Mouse (Mus musculus) hematopoietic stem cell, adult 5-6 weeks (primary cell): ENCODE results near the gene Igsf3. TPM values are rescaled to one million over a fixed set of nuclear protein-coding genes. Genes with fewer than 3 reads are reported as not detected.

Experiments used
- ATAC-seq, 2 experiments: fragments of 125-278 bp in 1 of 2; replicated peaks in 1 of 2; 2 replicates each; pipeline ENCODE4 v1.8.0; 2016 to 2017; ENCODE audit warnings: inconsistent platforms in 2 of 2, mild to moderate bottlenecking in 2 of 2, moderate number of reproducible peaks in 2 of 2, low read depth in 1 of 2, moderate TSS enrichment in 1 of 2; ENCODE audit not compliant: low FRiP score in 2 of 2, poor library complexity in 2 of 2, severe bottlenecking in 2 of 2, insufficient read depth in 1 of 2, low TSS enrichment in 1 of 2
- total RNA-seq: library from RNA; stranded (forward); fragments of 172-1452, 232-1000 nt; gene quantifications from 2 replicates; pipeline ENCODE4 v1.2.3, GENCODE M21; 2017

Gene Igsf3
- total RNA-seq, 1 experiment from 2014 or later, result 2.2 TPM

DNA sequence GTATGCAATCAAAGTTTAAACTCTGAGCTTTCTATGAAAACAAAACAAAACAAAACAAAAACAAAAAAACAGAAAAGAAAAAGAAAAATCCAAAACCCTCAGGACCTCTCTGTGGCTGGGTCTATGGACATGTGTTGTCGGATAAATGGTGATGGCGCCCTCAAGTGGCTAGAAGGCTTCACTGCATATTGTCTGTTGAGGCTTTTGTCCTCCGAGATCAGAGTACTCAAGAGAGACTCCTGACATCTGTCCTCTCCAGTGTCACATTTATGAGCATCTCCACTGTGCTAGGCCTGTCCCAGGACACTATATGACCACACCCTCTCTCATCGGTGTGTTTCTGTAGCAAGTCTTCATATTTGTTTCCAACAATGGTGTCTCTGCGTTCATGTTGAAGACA, 85.4 kb downstream of the Igsf3 start:
- ATAC-seq, result peak; percentile 52 to 61; a peak in 2 of 4 replicates

DNA sequence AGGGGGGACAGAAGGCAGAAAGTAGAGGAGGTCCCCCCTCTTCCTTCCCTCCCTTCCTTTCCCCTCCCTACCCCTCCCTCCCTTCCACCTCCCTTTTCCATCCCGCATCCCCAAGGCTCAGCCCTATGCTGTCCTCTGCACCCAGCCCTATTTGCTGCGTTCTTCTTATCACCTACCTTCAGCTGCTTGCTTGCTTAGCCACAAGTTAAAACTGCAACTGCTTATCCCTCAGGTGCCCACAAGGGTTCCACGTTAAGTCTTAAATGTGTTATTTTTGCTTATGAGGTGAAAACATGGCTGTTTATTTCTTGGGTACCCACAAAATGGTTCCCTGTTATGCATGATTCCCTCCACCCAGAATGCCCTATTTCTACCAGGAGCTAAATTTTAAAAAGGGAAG, 86.6 kb downstream of the Igsf3 start:
- ATAC-seq, result no peak; a peak in 1 of 4 replicates

DNA sequence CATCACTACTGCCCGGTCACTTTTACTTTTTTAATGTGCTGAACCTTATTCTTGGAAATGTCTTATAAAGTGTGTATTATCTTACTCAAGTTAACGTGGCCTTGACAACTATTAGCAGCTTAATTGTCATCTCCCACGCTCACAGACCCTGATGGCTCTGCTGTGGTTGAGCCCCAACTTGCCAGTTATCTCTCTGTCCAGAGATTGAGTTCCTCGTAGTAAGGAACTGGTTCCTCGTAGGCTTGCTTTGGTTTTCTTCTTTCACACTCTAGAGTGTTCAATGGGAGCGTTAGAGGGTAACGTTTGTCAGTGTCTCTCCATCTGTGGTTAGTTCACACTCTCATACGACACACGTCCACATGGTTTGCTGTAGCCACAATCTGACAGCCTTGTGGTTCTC, 92.8 kb downstream of the Igsf3 start:
- ATAC-seq, result no peak

DNA sequence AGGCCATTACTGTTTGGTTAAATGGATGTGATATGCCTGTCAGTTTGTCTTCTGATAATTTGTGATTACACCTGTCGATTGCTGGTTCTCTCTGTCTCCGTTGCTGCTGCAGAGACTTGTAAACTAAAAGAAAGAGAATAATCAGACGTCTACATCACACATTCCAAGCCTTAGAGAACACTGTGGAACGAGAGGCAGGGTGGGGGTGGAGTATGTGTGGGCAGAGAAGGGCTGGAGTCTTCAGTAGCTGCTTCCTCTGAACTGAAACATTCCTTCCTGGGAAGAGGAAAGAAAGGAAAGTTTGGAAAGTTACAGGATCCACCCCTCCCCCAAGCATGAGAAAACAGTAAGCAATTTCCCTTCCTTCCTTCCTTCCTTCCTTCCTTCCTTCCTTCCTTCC, 95.0 kb downstream of the Igsf3 start:
- ATAC-seq, result no peak

DNA sequence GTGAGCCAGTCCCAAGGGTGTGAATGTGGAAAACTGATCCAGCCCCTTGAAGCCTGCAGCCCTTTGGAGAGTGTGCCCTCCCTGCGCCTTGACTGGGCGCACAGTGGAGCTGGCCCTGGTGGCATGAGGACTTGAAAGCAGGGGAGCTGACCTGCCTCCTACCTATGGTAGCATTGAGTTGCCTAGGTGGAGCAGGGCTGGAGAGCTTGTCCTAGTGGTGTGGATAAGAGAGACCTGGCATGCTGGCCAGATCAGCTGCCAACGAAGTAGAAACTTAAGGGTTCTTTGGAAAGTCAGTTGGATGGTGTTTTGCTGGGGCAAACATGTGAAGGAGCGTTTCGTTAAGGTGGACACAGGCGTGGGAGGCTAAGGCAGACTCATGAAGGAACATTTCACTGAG, 105.1 kb downstream of the Igsf3 start:
- no peak; a peak in 1 of 4 replicates for ATAC-seq

DNA sequence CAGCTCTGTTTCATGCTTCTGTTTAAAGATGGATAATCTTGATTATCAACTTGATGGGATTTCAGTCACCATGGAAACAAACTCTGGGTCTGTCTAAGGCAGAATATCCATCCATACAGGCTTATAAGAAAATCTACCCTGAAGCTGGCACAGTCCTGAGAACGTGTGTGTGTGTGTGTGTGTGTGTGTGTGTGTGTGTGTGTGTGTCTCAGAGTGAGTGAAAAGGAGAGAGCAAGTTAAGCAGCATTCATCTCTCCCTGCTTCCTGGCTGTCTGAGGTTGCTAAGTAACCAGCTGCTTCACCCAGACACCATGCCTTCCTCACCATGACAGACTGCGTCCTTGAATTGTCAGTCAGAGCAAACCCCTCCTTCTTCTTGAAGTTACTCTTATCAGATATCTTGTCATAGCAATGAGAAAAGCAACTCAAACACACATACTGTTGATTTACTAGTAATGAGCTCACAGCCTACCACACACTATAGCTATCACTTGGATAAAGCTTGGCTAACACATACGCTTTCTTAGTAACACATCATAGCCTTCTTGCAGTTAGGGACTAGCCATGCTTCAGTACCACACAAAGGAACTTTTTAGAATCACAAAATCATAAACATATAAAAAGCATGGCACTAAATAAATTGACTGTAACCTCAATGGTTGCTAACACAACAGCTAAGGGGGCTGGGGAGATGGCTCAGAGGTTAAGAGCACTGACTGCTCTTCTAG, 106.5 kb downstream of the Igsf3 start:
- no peak for ATAC-seq

DNA sequence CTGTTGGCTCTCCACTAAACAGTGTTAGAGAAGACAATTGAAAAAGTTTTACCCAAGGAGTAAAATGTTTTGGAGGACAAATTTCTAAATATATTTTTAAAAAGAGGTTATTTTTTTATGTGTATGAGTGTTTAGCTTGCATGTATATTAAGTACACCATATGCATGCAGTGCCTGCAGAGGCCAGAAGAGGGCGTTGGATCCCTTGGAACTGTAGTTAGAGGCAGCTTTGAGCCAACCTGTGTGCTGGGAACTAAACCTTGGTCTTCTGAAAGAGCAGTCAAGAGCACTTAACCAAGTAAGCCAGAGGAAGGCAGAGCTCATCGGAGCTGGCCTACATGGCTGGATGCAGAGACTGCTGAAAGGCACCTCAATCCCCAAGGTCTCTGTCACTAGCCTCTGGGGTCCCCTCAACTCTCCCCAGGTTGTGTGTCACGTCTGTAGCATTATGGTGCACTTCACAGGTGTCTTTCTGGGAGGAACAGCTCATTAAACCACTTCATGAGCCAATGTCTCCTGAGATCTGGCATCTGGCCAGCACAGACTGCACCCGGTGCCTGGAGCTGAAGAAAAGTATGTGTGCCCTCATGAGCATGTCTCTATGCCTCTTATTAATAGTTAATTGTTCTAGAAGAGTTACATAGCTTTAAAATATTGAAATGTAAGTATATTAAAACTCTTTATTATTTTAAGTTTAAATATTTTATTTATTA, 109.3 kb downstream of the Igsf3 start:
- no peak for ATAC-seq

DNA sequence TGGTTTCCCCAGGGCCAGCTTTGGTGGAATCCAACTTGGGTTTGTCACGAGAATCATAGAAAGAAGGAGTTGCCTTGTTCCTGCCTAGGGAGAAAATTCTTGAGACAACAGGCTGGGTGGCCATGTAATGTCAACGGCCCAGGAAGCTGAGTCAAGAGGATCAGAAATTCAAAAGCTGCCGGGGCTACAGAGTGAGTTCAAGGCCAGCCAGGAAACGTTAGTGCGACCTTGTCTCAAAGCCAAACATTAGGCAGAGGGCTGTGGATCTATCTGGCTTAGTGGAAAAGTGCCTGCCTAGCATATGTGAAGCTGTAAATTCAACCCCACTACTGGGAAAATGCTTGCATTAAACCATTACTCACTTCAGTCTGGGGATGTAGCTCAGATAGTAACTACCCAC, 110.6 kb downstream of the Igsf3 start:
- ATAC-seq, result no peak

DNA sequence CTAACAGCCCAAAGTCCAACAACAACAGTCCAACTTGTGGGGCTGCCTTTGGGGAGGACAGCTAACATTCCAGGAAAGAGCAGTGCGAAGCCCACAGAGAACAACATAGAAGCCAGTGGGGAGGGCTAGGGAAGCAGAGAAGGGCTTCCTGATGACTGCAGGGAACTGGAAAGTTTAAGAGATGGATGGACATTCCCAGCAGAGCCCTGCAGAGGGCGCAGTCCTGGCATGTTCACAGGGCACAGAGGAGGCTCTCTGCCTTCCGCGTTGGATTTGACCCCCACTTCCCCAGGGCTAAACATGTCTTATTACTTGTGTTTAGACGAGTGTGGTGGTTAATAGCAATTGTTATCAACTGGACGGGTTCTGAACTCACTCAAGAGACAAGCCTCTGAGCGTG, 111.3 kb downstream of the Igsf3 start:
- ATAC-seq, result no peak

DNA sequence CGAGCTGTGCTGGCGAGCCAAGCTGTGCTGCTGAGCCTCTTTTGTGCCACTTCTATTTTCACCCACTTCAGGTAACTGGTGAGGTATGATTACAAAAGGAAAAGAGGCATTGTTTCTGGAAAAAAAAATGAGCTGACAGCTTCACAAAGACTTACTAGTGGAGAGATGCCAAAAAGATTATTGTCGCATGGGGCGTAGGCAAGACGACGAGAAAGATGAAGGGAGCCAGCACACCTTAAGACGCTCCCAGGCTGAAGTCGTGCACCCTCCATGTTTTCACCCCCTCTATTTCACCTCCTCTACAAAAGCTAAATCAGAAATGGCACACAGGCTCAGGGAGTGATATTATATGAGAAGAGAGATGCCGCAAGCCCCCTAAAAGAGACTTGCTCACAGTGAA, 113.6 kb downstream of the Igsf3 start:
- no peak for ATAC-seq

DNA sequence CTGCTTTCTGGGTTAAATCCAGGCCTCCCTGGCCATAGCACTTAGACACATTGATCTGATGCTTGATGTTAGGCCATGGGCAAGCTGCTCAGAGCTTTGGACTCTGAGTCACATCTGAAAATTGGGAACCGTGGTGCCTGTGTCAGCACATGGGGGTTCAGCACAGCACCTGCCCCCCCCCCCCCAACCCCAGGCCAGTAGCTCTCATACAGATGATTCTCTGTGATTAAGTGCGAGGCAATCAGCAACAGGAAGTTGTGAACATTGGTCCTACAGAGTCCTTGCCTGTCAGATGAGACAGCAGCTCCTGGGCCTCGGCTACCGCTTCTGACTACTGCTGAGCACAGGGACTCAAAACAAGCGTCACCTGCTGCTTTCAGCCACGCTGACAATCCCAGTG, 116.0 kb downstream of the Igsf3 start:
- ATAC-seq, result no peak

DNA sequence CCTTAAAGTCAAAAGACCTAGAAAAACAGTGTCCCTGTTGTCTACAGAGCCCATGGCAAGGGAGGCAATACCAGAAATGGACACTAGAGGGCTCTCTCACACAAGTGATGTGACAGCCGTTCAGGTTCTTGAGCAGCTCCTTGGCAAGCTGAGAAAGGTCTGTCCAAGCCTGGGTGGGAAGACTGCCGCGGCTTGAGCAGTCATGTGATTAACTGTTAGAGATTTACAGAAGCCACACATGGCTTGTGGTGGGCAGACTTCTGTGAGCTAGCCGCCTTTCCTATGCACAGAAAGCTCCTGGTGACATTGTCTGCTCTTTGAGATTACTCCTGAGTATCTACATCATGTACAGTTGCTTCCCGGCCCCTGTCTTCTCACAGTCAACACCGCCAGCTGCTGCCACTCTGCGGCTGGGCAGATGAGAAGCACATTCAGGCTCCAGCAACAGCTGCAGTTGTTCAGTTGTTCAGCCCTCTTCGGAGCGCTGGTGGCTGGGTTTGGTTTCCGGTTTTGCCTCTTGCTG, 117.1 kb downstream of the Igsf3 start:
- peak; percentile 71 to 83 for ATAC-seq

DNA sequence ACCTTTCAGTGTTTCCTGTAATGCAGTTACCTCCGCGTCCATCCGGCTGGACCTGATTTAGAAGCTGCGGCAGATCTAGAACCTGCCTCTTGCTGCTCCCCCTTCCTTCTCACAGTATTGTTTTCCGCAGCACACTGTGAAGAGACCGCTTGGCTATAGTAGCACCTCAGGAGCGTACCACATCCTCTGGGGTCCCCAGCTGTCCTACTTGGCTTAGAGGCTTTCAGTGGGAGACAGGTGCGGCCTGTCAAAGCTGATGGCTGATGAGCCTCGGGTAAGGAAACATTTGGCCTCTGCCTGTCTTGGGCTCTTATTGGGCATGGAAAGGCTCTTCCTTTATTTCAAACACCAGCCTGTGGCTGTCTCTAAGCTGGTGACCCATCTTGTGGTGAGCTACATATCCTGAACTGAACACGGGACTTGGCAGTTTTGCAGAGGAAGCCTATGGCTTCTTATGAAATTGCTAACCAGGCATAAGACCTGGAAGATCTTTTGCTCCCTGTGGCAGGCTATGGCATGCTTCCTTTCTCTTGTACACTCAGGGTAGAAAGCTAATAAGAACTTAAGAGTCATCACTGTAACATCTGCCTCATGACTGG, 120.6 kb downstream of the Igsf3 start:
- peak; percentile 24 to 28; a peak in 2 of 4 replicates for ATAC-seq

DNA sequence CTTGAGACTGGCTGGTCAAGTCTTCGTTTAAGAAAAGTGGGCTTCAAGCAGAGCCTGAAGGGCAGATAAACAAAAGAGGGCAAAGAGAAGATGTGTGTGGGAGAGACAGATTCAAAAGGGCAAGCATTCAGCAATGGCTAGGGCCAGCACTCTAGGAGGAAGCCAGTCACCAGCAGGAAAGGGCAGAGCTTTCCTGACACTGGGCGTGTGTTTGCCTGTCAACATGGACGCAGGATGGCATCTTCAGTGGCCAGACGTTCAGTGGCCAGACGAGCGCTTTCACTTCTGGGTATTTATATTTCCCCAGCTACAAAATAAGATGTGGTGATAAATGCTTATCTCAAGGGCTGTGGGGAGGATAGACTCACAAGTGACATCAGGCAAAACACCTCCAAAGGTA, 123.0 kb downstream of the Igsf3 start:
- no peak for ATAC-seq

DNA sequence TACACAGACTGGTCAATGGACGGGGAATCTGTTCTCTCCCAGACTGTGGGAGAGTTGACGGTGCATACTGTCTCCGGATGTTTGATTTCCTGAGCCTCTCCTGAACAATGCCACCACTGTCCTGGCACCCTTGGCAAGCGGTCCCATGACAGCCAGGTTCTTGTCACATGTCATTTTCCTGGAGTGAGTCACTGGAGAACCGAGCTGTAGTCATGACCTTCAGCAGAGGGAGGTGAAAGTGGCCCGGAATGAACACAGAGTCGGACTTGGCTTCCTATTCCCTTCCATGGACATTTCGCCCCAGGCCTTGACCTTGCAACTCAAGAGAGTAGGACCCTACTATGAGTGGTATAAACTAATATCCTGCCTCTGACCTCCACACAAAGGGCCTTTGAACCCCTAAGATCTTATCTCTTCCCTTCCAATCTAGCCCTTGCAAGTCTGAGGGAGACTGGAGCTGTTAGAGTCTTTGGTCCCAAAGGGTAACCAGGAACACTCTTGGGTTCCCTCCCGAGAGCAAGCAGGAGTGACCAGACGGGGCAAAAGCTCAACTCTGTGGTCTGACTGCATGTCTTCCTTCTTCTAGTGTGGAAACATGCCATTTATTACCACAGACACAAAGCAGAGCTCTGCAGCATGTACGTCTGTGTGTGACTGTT, 123.6 kb downstream of the Igsf3 start:
- no peak for ATAC-seq

DNA sequence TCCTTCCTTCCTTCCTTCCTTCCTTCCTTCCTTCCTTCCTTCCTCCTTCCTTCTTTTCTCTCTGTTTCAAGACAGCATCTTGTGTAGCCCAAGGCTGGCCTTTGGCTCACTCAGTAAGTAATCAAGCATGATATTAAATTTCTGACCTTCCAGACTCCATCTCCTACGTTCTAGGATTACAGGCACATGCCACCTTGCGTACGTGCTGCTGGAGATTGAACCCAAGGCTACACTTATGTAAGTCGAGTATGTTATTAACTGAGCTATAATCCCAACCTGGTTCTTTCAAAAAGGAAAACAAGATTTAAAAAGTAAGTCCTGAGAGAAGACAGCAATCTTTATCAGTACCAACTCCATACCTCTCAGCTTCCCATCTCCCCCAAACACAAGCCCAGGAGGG, 124.7 kb downstream of the Igsf3 start:
- ATAC-seq, result no peak

DNA sequence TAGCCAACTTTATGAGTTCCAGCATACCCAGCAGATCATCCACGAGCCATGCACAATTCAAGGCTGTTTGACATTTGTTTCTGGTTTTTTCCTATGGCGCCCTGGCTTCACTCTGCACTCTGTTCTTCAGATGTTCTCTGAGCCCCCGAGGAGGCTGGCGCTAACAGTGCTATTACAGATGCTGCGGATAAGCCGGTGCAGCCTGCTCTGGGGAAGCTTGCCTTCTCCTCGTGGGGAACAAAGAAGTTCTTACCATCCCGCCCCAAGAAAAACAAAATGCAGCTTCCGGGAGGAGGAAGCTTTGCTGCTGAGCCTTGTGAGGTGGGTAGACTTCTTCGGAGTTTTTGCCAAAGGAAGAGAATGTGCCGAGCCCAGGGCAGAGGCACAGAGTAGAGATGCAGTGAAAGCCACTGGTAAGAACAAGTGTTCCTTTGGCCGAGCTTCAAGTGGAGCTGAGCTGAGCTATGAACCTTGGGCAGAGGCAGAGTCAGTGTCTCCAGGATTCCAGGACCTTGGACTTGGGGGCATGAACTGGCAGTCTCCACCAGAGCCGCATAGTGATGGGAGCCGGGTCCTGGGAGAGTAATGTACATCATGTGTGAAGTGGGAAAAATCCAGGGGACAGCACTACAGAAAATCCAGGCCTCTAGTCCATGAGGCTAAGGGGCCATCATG, 125.3 kb downstream of the Igsf3 start:
- ATAC-seq, result no peak
